Mouse (Mus musculus) left cerebral cortex, postnatal 36 days (tissue): ENCODE results near the gene Gramd1b. TPM values are rescaled to one million over a fixed set of nuclear protein-coding genes. Genes with fewer than 3 reads are reported as not detected.

Experiments
- DNase-seq, 2 experiments: peaks; one replicate each; pipeline ENCODE4 v3.0.0; 2021 to 2022; ENCODE audit warnings: low spot score in 2 of 2, mixed read lengths in 1 of 2
- intact Hi-C: fragments of 180-260 bp; cut with DNase I; formaldehyde crosslinking; loops from one replicate; pipeline ENCODE4 v1.15.1; 2025
- total RNA-seq, 2 experiments: library from RNA; stranded (reverse); gene quantifications; 2 replicates each; pipeline ENCODE4 v1.2.3; 2021

Gene Gramd1b
- total RNA-seq, 2 experiments from 2014 or later, result 146 to 182 TPM

DNA sequence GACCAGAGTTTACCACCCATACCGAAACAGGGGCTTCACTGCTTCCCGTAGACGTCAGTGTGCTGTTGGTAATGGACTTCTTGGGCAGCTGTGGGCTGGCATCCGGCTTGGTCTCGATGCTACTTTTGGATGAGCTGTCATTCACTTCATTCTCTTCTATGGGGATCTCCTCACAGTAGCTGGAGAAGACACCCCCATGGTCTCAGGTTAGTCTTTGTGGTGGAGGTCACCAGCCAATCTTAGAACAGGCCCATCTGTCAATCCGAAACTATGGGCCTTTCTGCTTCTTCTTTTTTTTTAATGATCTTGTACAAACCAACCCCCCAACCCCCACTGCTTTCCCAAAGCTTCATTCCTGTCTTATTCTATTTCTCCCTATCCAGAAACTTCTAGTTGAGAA, 221.3 kb downstream of the Gramd1b start:
- DNase-seq, result no peak
- intact Hi-C loops, result no loop called here

- intact Hi-C loops, result no loop called here
- no peak for DNase-seq
Measured at GRCm38 (mm10) chr9:40307311-40307710, 223.9 kb downstream of the Gramd1b start.

- intact Hi-C loops, result no loop called here
- no peak for DNase-seq
Measured at GRCm38 (mm10) chr9:40304243-40304642, 226.9 kb downstream of the Gramd1b start.

DNA sequence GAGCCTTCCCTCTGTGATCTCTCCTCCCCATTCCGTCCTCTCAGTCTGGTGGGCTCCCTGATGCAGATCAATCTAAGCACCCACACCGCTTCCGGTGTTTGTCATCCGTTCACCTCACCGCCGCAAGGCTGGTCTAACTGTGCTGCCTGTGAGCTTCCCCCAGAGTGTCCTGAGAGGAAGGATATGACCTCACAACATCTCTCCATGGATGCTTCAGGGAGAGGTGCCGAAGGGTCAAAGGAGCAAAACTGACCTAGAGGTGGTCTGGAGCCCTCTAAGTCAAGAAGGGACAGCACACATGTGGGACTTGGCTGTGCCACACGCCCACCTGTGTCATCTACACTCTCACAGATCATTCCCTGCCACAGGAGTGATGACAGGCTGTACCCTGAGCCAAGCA, 228.8 kb downstream of the Gramd1b start:
- intact Hi-C loops, result no loop called here
- DNase-seq, result no peak

GRCm38 (mm10) chr9:40301475-40301874, 229.7 kb downstream of the Gramd1b start:
- intact Hi-C loops, result no loop called here
- no peak for DNase-seq

GRCm38 (mm10) chr9:40300018-40300989, 230.9 kb downstream of the Gramd1b start:
- DNase-seq, result no peak
- intact Hi-C loops, result no loop called here

- intact Hi-C loops, result no loop called here
Measured at GRCm38 (mm10) chr9:40299323-40299722, 231.9 kb downstream of the Gramd1b start.

GRCm38 (mm10) chr9:40297969-40298368, 233.2 kb downstream of the Gramd1b start:
- intact Hi-C loops, result no loop called here
- DNase-seq, result no peak

More at GRCm38 (mm10) chr9:40299323-40299722, 231.9 kb downstream of the Gramd1b start:
- no peak for DNase-seq

- intact Hi-C loops, result no loop called here
- no peak for DNase-seq
Measured at GRCm38 (mm10) chr9:40296251-40296650, 234.9 kb downstream of the Gramd1b start.

DNA sequence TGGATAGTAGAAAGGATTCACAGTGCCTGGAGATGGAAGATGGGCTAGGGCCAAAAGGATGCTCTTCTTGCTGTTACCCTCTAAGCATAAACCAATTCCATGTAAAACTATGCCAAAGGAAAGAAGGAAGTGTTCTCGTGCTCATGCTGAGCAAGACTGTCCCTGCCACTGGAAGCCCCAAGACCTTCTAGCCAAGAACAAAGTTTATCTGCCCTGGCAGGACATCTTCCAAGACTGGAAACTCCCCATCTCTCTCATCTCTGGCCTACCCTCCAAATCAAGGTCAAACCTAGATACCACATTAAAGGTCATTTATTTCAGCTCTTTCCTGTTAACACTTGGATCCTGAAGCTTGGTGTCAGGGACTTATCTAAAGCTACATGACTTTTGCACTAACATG, 236.3 kb downstream of the Gramd1b start:
- intact Hi-C loops, result no loop called here

DNA sequence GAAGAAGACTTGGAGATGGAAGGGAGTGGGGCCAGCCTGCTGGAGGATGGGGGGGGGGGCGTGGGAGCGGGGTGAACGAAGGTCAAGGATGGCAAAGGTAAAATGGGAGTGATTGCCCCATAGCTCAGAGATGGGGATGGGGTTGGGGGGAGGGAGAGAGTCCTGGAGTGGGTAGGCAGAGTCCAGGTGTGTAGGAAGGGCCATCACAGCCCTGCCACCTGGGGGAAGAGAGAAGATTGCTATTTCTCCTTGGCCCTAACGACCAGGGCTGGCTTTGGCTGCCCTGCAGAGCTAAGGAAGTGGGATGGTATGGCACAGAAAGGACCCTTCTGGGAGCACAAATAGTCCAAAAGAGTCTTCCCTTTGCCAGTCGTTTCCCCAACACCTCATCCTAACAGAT, 237.0 kb downstream of the Gramd1b start:
- intact Hi-C loops, result no loop called here
- DNase-seq, result no peak

More for the DNA sequence above, 236.3 kb downstream of the Gramd1b start:
- DNase-seq, result no peak

- intact Hi-C loops, result no loop called here
- no peak for DNase-seq
Measured at GRCm38 (mm10) chr9:40293740-40294139, 237.4 kb downstream of the Gramd1b start.

DNA sequence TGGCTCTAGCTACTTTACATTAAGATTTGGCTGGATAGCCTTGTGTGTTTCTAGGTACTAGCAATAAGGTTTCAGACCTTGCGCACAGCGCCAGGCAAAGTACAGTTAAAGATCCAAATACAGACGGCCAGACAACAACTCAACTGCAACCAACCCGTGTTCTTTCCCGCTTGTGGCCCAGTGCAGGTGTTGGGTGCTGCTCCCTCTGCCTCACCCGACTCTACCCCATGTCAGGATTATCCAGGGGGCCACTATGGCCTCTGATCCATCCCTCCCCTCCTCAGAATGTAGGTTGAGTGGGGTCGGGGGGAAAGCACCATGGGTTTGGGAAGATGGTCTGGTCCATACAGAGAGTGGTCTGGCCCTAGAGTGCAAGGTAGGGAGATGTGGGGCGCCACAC, 237.9 kb downstream of the Gramd1b start:
- intact Hi-C loops, result no loop called here
- DNase-seq, result no peak

- intact Hi-C loops, result no loop called here
- no peak for DNase-seq
Measured at GRCm38 (mm10) chr9:40292475-40292874, 238.7 kb downstream of the Gramd1b start.

DNA sequence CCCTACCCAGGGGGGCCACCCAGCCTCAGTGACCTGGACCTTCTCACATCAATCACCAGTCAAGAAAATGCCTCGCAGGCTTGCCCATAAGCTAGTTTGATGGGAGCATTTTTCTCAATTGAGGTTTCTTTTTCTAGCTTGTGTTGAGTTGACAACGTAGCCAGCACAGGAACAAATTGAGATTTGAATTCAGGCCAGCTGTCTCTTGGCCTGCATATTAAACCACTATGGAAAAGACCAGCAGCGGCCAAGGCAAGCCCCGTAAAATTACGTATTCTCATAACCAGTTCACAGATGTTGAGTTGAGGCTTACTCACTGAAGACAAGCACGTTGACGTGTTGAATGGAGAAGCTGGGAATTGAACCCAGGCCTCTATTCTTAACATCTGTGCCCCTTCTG, 248.2 kb downstream of the Gramd1b start:
- no peak for DNase-seq
- intact Hi-C loops, result no loop called here

DNA sequence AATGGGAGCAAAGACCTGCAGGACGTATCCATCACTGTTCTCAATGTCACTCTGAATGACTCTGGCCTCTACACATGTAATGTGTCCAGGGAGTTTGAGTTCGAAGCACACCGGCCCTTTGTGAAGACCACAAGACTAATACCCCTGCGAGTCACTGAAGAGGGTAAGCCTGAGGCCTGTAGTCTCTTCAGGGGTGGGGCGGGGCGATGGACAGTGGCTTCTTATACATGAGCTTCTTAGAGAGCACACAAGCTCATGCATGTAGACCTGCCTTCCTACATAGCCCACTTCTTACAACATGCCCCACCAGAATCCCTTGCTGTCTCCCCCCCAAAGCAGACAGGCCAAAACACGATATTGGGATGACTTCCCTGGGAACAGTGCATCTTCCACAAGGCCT, 251.7 kb downstream of the Gramd1b start:
- DNase-seq, result no peak
- intact Hi-C loops, result no loop called here

GRCm38 (mm10) chr9:40277671-40278070, 253.5 kb downstream of the Gramd1b start:
- DNase-seq, result no peak
- intact Hi-C loops, result no loop called here

- DNase-seq, result no peak
- intact Hi-C loops, result no loop called here
Measured at GRCm38 (mm10) chr9:40275904-40276303, 255.3 kb downstream of the Gramd1b start.

DNA sequence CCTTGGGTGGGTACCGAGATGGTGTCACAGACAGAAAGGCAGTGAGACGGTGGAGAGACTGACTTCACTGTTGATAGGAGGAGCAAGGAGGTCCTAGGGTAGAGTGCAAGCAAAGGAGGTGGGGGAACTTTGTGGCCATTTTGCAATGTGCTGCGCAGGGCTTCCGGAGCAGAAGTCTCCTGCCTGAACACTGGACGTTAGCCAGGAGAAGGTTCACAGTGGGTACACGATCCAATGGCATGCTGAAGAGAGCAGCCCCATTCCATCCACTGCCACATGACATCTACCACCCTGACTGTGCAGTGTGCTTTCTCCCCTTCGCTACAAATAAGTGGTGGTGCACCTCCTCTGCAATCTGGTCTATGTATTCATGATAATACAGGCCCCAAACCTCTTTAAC, 258.4 kb downstream of the Gramd1b start:
- no peak for DNase-seq
- intact Hi-C loops, result loop anchor here (5.0 kb wide), 1 partner anchor 51 kb away; no protein-coding TSS in a partner anchor

- intact Hi-C loops, result loop anchor here (5.0 kb wide), 1 partner anchor 49 kb away; no protein-coding TSS in a partner anchor
- no peak for DNase-seq
Measured at GRCm38 (mm10) chr9:40271075-40271474, 260.1 kb downstream of the Gramd1b start.

- DNase-seq, result no peak
- intact Hi-C loops, result loop anchor here (1.0 to 5.0 kb wide), 3 partner anchors 23 to 48 kb away; no protein-coding TSS in a partner anchor
Measured at GRCm38 (mm10) chr9:40269880-40270279, 261.3 kb downstream of the Gramd1b start.
